Mouse (Mus musculus) activated CD4-positive, CD25-positive, alpha-beta regulatory T cell (primary cell): ENCODE results near the gene Mblac2. TPM values are rescaled to one million over a fixed set of nuclear protein-coding genes. Genes with fewer than 3 reads are reported as not detected.

Experiments
- polyA plus RNA-seq, 2 experiments: library from polyadenylated mRNA; unstranded; fragments of 100-300 nt; shearing (Covaris generic); gene quantifications; one replicate each; pipeline ENCODE4 v1.2.1; 2017

The Mblac2 gene
- polyA plus RNA-seq: 10 to 100 TPM; 13.0 to 15.7 TPM

DNA sequence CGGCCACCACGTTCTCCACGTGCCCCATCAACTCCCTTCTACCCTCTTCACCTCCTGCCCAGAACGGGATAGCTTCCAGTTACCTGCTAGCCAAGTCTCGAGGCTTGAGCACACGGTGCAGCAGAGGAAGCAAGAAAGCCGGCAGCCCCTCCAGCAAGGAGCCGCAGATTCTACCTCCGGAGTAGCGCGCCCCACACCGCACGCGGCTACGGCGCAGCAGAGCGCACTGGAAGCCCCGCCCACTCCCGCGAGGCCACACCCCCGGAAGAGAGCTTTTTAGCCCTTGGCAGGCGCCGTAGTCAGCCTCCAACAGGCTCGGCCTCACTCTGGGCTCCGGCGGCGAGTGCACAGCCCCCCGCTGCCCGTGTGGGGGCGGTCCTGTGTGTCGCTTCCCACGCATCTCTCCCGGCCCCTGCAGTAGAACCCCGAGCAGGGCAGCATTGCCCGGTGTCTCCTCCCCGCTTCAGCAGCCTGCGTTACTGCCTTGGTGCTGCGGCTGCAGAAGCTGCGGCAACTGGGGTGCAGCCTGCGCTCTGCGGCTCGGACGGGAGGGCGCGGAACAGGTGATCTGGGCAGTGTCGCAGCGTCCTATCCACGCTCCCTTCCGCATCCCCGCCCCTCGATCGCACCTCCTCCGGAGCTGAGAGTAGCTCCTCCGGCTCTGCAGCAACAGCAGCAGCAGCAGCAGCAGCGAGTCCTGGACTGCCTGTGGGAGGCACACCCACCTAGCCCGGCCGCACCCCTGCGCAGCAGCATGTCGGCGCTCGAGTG is at the start of gene Mblac2, which contains the start of gene Polr3g:
Gene Mblac2, plus strand, starts transcription at position 567 of the 771 bp plus-strand sequence.
Gene Polr3g, minus strand, starts transcription at position 239 of the 771 bp plus-strand sequence.

DNA sequence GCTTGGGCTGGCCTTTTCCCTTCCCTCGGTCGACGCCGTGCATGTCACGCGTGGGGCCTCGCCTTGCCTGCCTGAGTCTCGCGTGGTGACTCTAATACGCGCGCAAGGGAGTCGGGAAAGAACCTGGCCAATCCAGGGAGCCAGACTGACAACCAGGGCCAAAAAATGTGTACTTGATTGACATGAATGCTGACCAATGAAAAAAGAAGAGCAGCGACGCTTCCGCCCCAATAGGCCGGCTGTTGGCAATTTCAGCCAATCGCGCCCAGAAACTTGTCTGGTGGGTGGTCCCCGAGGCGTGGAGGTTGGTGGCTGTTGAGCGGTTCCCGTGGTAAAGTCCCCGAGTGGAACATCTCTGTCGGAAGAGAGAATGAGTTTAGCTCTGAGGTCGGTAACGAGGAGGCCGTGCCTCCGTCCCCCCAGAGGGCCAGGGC is 71.8 kb downstream of the Mblac2 start, which contains the start of gene Cetn3:
Gene Cetn3, plus strand, starts transcription at position 107 of the 434 bp plus-strand sequence.

Other genes with a start within 250 kb of the Mblac2 start
- gene Adgrv1, start 78.2 kb upstream of the Mblac2 start, polyA plus RNA-seq: 1 to 10 TPM in 1 of 2 experiments, not detected in 1; 1.8 TPM
- gene Lysmd3, start 53.7 kb upstream of the Mblac2 start, polyA plus RNA-seq: 10 to 100 TPM; 11.4 to 17.6 TPM
- 10 to 100 TPM in 1 of 2 experiments, 1 to 10 TPM in 1; 9.3 to 15.9 TPM for gene Polr3g, start 328 bp upstream of the Mblac2 start, polyA plus RNA-seq
- 100 to 1,000 TPM; 181 to 205 TPM for gene Cetn3, start 71.7 kb downstream of the Mblac2 start, polyA plus RNA-seq